Mouse (Mus musculus): ENCODE measurements around the gene Rhox2b. TPM values are rescaled to one million over a fixed set of nuclear protein-coding genes. Genes with fewer than 3 reads are reported as not detected.
"Not testable (repeated sequence)": the region's sequence is repeated elsewhere in the genome, so short reads cannot be mapped to it uniquely, and the experiment has no call there.

The Rhox2b gene
- not detected in 2 replicates for polyA plus RNA-seq (2016; fragmentation: Nextera tagmentation; extraction: Ambion mirVana)

- H3K27me3 ChIP-seq; H3K36me3 ChIP-seq (replicated peaks); H3K4me2 ChIP-seq; H3K4me1 ChIP-seq; H3K9ac ChIP-seq; H3K4me3 ChIP-seq (replicated peaks); H3K9me3 ChIP-seq; H3K27ac ChIP-seq; ATAC-seq (ENCODE audit: low FRiP score): not testable (repeated sequence)
- WGBS, result no CpG with 5 or more reads among the region's 9 CpGs
Measured at GRCm38 (mm10) chrX:37411767-37412166, at the start of gene Rhox2b. Gene Rhox2b, plus strand, starts transcription at chrX:37412067.

- H3K4me2 ChIP-seq; H3K27ac ChIP-seq; H3K9me3 ChIP-seq; H3K4me3 ChIP-seq (replicated peaks); H3K4me1 ChIP-seq; H3K9ac ChIP-seq; H3K27me3 ChIP-seq; H3K36me3 ChIP-seq (replicated peaks); ATAC-seq (ENCODE audit: low FRiP score): not testable (repeated sequence)
- WGBS, result no CpG with 5 or more reads among the region's 1 CpGs
Measured at GRCm38 (mm10) chrX:37379728-37380127, 32.1 kb upstream of the Rhox2b start, which contains the start of gene Rhox3a2. Gene Rhox3a2, plus strand, starts transcription at chrX:37380028.

- not testable (repeated sequence) for H3K9ac ChIP-seq; H3K27ac ChIP-seq; H3K36me3 ChIP-seq (replicated peaks); H3K27me3 ChIP-seq; H3K4me3 ChIP-seq (replicated peaks); H3K9me3 ChIP-seq; ATAC-seq (ENCODE audit: low FRiP score); H3K4me1 ChIP-seq; H3K4me2 ChIP-seq
- 94% methylated on average over 8 of the region's 16 CpGs for WGBS
Measured at GRCm38 (mm10) chrX:37390548-37390947, 21.3 kb upstream of the Rhox2b start, which contains the start of gene Rhox4a2. Gene Rhox4a2, plus strand, starts transcription at chrX:37390848.

GRCm38 (mm10) chrX:37432194-37432593 is 20.3 kb downstream of the Rhox2b start, which contains the start of gene Rhox4b:
Gene Rhox4b, plus strand, starts transcription at chrX:37432494.
- not testable (repeated sequence) for H3K27ac ChIP-seq; H3K4me2 ChIP-seq; H3K9me3 ChIP-seq; H3K4me1 ChIP-seq; H3K36me3 ChIP-seq (replicated peaks); H3K4me3 ChIP-seq (replicated peaks); ATAC-seq (ENCODE audit: low FRiP score); H3K27me3 ChIP-seq; H3K9ac ChIP-seq
- 87% methylated on average over 14 of the region's 15 CpGs for WGBS

GRCm38 (mm10) chrX:37453380-37453779 is 41.5 kb downstream of the Rhox2b start, which contains the start of gene Rhox2c:
Gene Rhox2c, plus strand, starts transcription at chrX:37453680.
- not testable (repeated sequence) for H3K36me3 ChIP-seq (replicated peaks); H3K27me3 ChIP-seq; H3K4me2 ChIP-seq; H3K9me3 ChIP-seq; H3K9ac ChIP-seq; H3K4me3 ChIP-seq (replicated peaks); H3K4me1 ChIP-seq; H3K27ac ChIP-seq; ATAC-seq (ENCODE audit: low FRiP score)
- WGBS, result 97% methylated on average over 7 of the region's 10 CpGs

GRCm38 (mm10) chrX:37458285-37458684 is 46.4 kb downstream of the Rhox2b start, which contains the start of gene Rhox3c:
Gene Rhox3c, plus strand, starts transcription at chrX:37458585.
- WGBS, result 96% methylated on average over 3 of the region's 4 CpGs
- not testable (repeated sequence) for H3K36me3 ChIP-seq (replicated peaks)

More at GRCm38 (mm10) chrX:37458285-37458684, 46.4 kb downstream of the Rhox2b start, which contains the start of gene Rhox3c:
- H3K27me3 ChIP-seq; H3K4me2 ChIP-seq; H3K27ac ChIP-seq; H3K9ac ChIP-seq; H3K4me1 ChIP-seq; H3K4me3 ChIP-seq (replicated peaks); ATAC-seq (ENCODE audit: low FRiP score); H3K9me3 ChIP-seq: not testable (repeated sequence)

Other genes starting within 250 kb of the Rhox2b start
- 0.14 and 0.24 TPM in 2 replicates for gene Akap14, start 243.2 kb upstream of the Rhox2b start, polyA plus RNA-seq (2016; fragmentation: Nextera tagmentation; extraction: Ambion mirVana)
- gene Ndufa1, start 220.9 kb upstream of the Rhox2b start, polyA plus RNA-seq (2016; fragmentation: Nextera tagmentation; extraction: Ambion mirVana), result 362 and 392 TPM in 2 replicates
- gene Rnf113a1, start 220.8 kb upstream of the Rhox2b start, polyA plus RNA-seq (2016; fragmentation: Nextera tagmentation; extraction: Ambion mirVana), result 14.4 and 15.3 TPM in 2 replicates
- not detected in 2 replicates for gene Gm9, start 201.0 kb upstream of the Rhox2b start, polyA plus RNA-seq (2016; fragmentation: Nextera tagmentation; extraction: Ambion mirVana)
- gene Rhox1, start 189.8 kb upstream of the Rhox2b start, polyA plus RNA-seq (2016; fragmentation: Nextera tagmentation; extraction: Ambion mirVana), result not detected in 2 replicates
- gene Rhox2a, start 167.1 kb upstream of the Rhox2b start, polyA plus RNA-seq (2016; fragmentation: Nextera tagmentation; extraction: Ambion mirVana), result not detected in 2 replicates
- gene Rhox3a, start 162.1 kb upstream of the Rhox2b start, polyA plus RNA-seq (2016; fragmentation: Nextera tagmentation; extraction: Ambion mirVana), result not detected in 2 replicates
- not detected in 2 replicates for gene Rhox4a, start 146.7 kb upstream of the Rhox2b start, polyA plus RNA-seq (2016; fragmentation: Nextera tagmentation; extraction: Ambion mirVana)
- not detected in 2 replicates for gene Rhox3a2, start 32.0 kb upstream of the Rhox2b start, polyA plus RNA-seq (2016; fragmentation: Nextera tagmentation; extraction: Ambion mirVana)
- gene Rhox4a2, start 21.2 kb upstream of the Rhox2b start, polyA plus RNA-seq (2016; fragmentation: Nextera tagmentation; extraction: Ambion mirVana), result 0.69 TPM in 1 of 2 replicates, not detected in the other
- 0.24 and 0.27 TPM in 2 replicates for gene Rhox4b, start 20.4 kb downstream of the Rhox2b start, polyA plus RNA-seq (2016; fragmentation: Nextera tagmentation; extraction: Ambion mirVana)
- 0.54 and 0.70 TPM in 2 replicates for gene Rhox2c, start 41.6 kb downstream of the Rhox2b start, polyA plus RNA-seq (2016; fragmentation: Nextera tagmentation; extraction: Ambion mirVana)
- not detected in 2 replicates for gene Rhox3c, start 46.5 kb downstream of the Rhox2b start, polyA plus RNA-seq (2016; fragmentation: Nextera tagmentation; extraction: Ambion mirVana)
- gene Rhox4c, start 68.3 kb downstream of the Rhox2b start, polyA plus RNA-seq (2016; fragmentation: Nextera tagmentation; extraction: Ambion mirVana), result not detected in 2 replicates
- not detected in 2 replicates for gene Rhox2d, start 81.4 kb downstream of the Rhox2b start, polyA plus RNA-seq (2016; fragmentation: Nextera tagmentation; extraction: Ambion mirVana)
- not detected in 2 replicates for gene Rhox4d, start 102.3 kb downstream of the Rhox2b start, polyA plus RNA-seq (2016; fragmentation: Nextera tagmentation; extraction: Ambion mirVana)
- not detected in 2 replicates for gene Rhox2e, start 118.4 kb downstream of the Rhox2b start, polyA plus RNA-seq (2016; fragmentation: Nextera tagmentation; extraction: Ambion mirVana)
- not detected in 2 replicates for gene Rhox3e, start 130.0 kb downstream of the Rhox2b start, polyA plus RNA-seq (2016; fragmentation: Nextera tagmentation; extraction: Ambion mirVana)
- not detected in 2 replicates for gene Rhox4e, start 145.3 kb downstream of the Rhox2b start, polyA plus RNA-seq (2016; fragmentation: Nextera tagmentation; extraction: Ambion mirVana)
- 0.41 TPM in 1 of 2 replicates, not detected in the other for gene Rhox2f, start 159.3 kb downstream of the Rhox2b start, polyA plus RNA-seq (2016; fragmentation: Nextera tagmentation; extraction: Ambion mirVana)
- not detected in 2 replicates for gene Rhox3f, start 168.9 kb downstream of the Rhox2b start, polyA plus RNA-seq (2016; fragmentation: Nextera tagmentation; extraction: Ambion mirVana)
- gene Rhox4f, start 195.6 kb downstream of the Rhox2b start, polyA plus RNA-seq (2016; fragmentation: Nextera tagmentation; extraction: Ambion mirVana), result not detected in 2 replicates
- not detected in 2 replicates for gene Rhox3g, start 216.5 kb downstream of the Rhox2b start, polyA plus RNA-seq (2016; fragmentation: Nextera tagmentation; extraction: Ambion mirVana)
- not detected in 2 replicates for gene Rhox2g, start 231.4 kb downstream of the Rhox2b start, polyA plus RNA-seq (2016; fragmentation: Nextera tagmentation; extraction: Ambion mirVana)
- gene Rhox4g, start 239.3 kb downstream of the Rhox2b start, polyA plus RNA-seq (2016; fragmentation: Nextera tagmentation; extraction: Ambion mirVana), result not detected in 2 replicates

Data from forebrain, embryonic 12.5 days (tissue).